ENCODE assay signal across 9 mouse cellular contexts in the genomic region with DNA sequence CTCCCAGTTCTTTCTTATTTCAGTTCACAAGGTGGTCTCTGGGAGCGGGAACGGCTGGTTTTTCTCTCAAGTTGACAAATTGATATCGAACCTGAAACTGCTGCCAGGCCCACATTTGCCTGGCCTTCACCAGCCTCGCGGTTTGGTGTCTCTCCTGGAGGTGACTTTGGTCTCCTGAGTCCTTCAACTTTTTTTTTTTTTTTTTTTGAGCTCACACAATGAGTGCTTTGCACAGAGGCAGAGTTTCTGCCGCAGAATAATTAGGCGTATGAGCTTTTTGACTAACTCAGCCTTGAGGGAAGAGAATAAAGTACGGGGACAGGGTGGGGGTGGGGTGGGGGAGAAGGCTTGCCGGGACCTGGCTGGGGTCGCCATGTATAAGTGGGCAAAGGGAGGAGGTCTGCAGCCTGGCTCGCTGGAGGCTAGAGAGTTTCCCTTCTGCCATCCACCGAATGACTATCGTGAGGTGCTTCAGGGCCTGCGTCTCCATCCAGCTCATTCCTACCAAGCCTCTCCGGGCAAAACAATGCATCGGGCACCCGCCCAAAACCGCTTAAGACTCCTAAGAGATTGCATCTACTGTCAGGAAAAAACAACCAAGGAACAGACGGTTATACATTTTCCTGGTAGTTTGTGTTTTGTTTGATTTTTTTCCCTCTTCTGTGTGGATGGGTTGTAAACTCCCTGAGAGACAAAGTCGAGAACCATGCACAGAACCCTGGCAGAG.
A peak's percentile ranks its signal among the peaks of the same experiment; 100 is the strongest.
DNase-seq lines count a peak whose midpoint lies in the region; ATAC-seq and TF ChIP-seq lines count a peak whose summit lies in the region.
"Had no signal": no experiment of that assay in that cellular context is flagged by ENCODE, and none has a peak within 500 bp of the region (broad histone marks: within the 10 kb centered on the region; RNA-seq: fewer than 3 reads in every experiment).

No protein-coding gene starts in this region.

- H3K9ac ChIP-seq in hindbrain, embryonic 14.5 days, result no peak overlapping the region
- H3K9ac ChIP-seq in hindbrain, embryonic 12.5 days, result no peak overlapping the region
- no peak overlapping the region for H3K9ac ChIP-seq in forebrain, embryonic 16.5 days (replicated peaks; ENCODE audit: low read depth, low read length)
- no peak overlapping the region for H3K9ac ChIP-seq in hindbrain, embryonic 16.5 days (ENCODE audit: low read depth, low read length)
- H3K9ac ChIP-seq: lung, embryonic 14.5 days had no signal

- H3K4me1 ChIP-seq in hindbrain, embryonic 14.5 days (replicated peaks; ENCODE audit: control insufficient read depth, insufficient read depth, low read length), result no peaks in the 10 kb centered on the region
- peaks cover 3% of the 10 kb centered on the region for H3K4me1 ChIP-seq in hindbrain, embryonic 12.5 days
- peaks cover 46% of the 10 kb centered on the region for H3K4me1 ChIP-seq in E14TG2a.4 (replicated peaks; ENCODE audit: low read depth, low read length)
- peaks cover 10% of the 10 kb centered on the region for H3K4me1 ChIP-seq in forebrain, embryonic 16.5 days (replicated peaks; ENCODE audit: control insufficient read depth, insufficient read depth, low read length)
- H3K4me1 ChIP-seq in hindbrain, embryonic 16.5 days (ENCODE audit: control insufficient read depth, insufficient read depth, low read depth, low read length), result peaks cover 8% of the 10 kb centered on the region

- H3K27me3 ChIP-seq in hindbrain, embryonic 14.5 days (ENCODE audit: control insufficient read depth, insufficient read depth, low read length), result no peaks in the 10 kb centered on the region
- H3K27me3 ChIP-seq in hindbrain, embryonic 12.5 days, result no peaks in the 10 kb centered on the region
- H3K27me3 ChIP-seq in E14TG2a.4 (ENCODE audit: insufficient read depth, low read length), result no peaks in the 10 kb centered on the region
- no peaks in the 10 kb centered on the region for H3K27me3 ChIP-seq in forebrain, embryonic 16.5 days (replicated peaks; ENCODE audit: control insufficient read depth, insufficient read depth, low read length)
- H3K27me3 ChIP-seq in hindbrain, embryonic 16.5 days (replicated peaks; ENCODE audit: control insufficient read depth, insufficient read depth, low read length), result no peaks in the 10 kb centered on the region

- no peak for DNase-seq in hindbrain, embryonic 14.5 days (ENCODE audit: low spot score)
- no peak for DNase-seq in thymus, postnatal 25 days
- DNase-seq in retina, postnatal 1 day, result no peak
- DNase-seq in thymus, postnatal 14 days, result no peak
- DNase-seq: lung, embryonic 14.5 days had no signal

- WGBS in hindbrain, embryonic 14.5 days, result 63% methylated on average over 20 of the region's 20 CpGs
- WGBS in hindbrain, embryonic 12.5 days, result 73% methylated on average over 20 of the region's 20 CpGs
- WGBS in forebrain, embryonic 16.5 days, result 38% methylated on average over 20 of the region's 20 CpGs
- WGBS in hindbrain, embryonic 16.5 days, result 58% methylated on average over 19 of the region's 20 CpGs

- TF ChIP-seq CTCF in E14TG2a.4 (conservative IDR thresholded peaks at IDR 0.05; ENCODE audit: low read length), result no peak

- H3K4me3 ChIP-seq in hindbrain, embryonic 14.5 days (replicated peaks; ENCODE audit: low read length), result no peak overlapping the region
- no peak overlapping the region for H3K4me3 ChIP-seq in hindbrain, embryonic 12.5 days
- H3K4me3 ChIP-seq in E14TG2a.4 (replicated peaks; ENCODE audit: low read length), result peak overlapping the region; percentile 60
- no peak overlapping the region for H3K4me3 ChIP-seq in forebrain, embryonic 16.5 days (replicated peaks; ENCODE audit: low read length)
- no peak overlapping the region for H3K4me3 ChIP-seq in hindbrain, embryonic 16.5 days (ENCODE audit: low read length)

- no peaks in the 10 kb centered on the region for H3K36me3 ChIP-seq in hindbrain, embryonic 14.5 days (replicated peaks; ENCODE audit: control insufficient read depth, insufficient read depth)
- no peaks in the 10 kb centered on the region for H3K36me3 ChIP-seq in hindbrain, embryonic 12.5 days
- H3K36me3 ChIP-seq in E14TG2a.4 (ENCODE audit: insufficient read depth, low read length), result peaks cover 11% of the 10 kb centered on the region; the same call in 1 of the 2 replicates
- H3K36me3 ChIP-seq in forebrain, embryonic 16.5 days (ENCODE audit: control insufficient read depth, insufficient read depth), result no peaks in the 10 kb centered on the region; the same call in 1 of the 2 replicates
- no peaks in the 10 kb centered on the region for H3K36me3 ChIP-seq in hindbrain, embryonic 16.5 days (ENCODE audit: control insufficient read depth, insufficient read depth, low read length)

- 0 out of 2 replicates have a peak, but pooled peaks cover 5% of the 10 kb centered on the region for H3K9me3 ChIP-seq in hindbrain, embryonic 14.5 days (ENCODE audit: control insufficient read depth, low read length)
- H3K9me3 ChIP-seq in hindbrain, embryonic 12.5 days (replicated peaks), result peaks cover 7% of the 10 kb centered on the region
- H3K9me3 ChIP-seq in E14TG2a.4 (ENCODE audit: low read length), result peaks cover 6% of the 10 kb centered on the region
- H3K9me3 ChIP-seq in forebrain, embryonic 16.5 days (ENCODE audit: control insufficient read depth, low read length), result peaks cover 6% of the 10 kb centered on the region
- peaks cover 6% of the 10 kb centered on the region; the same call in 1 of the 2 replicates for H3K9me3 ChIP-seq in hindbrain, embryonic 16.5 days (ENCODE audit: control insufficient read depth, low read length)

- peak overlapping the region; percentile 39; the same call in 1 of the 2 replicates for H3K27ac ChIP-seq in hindbrain, embryonic 14.5 days
- H3K27ac ChIP-seq in hindbrain, embryonic 12.5 days, result no peak overlapping the region; the same call in 1 of the 2 replicates
- peak overlapping the region; percentile 29 for H3K27ac ChIP-seq in forebrain, embryonic 16.5 days (ENCODE audit: low read length)
- H3K27ac ChIP-seq in hindbrain, embryonic 16.5 days (ENCODE audit: low read depth, low read length), result peak overlapping the region; percentile 16; the same call in 1 of the 2 replicates

- ATAC-seq in hindbrain, embryonic 14.5 days (ENCODE audit: low FRiP score), result no peak
- no peak for ATAC-seq in hindbrain, embryonic 12.5 days (ENCODE audit: low FRiP score)
- ATAC-seq in forebrain, embryonic 16.5 days, result no peak
- ATAC-seq in hindbrain, embryonic 16.5 days, result no peak

- H3K4me2 ChIP-seq in hindbrain, embryonic 14.5 days (replicated peaks), result no peak overlapping the region
- H3K4me2 ChIP-seq in hindbrain, embryonic 12.5 days (replicated peaks), result no peak overlapping the region
- no peak overlapping the region for H3K4me2 ChIP-seq in forebrain, embryonic 16.5 days (ENCODE audit: low read length)
- H3K4me2 ChIP-seq in hindbrain, embryonic 16.5 days (ENCODE audit: low read length), result no peak overlapping the region
- H3K4me2 ChIP-seq: lung, embryonic 14.5 days had no signal
